In genomic region chr5:20196765-20197164, GRCm38 (mm10) we compare ENCODE assay signal across 11 mouse cellular contexts.
DNase-seq lines count a peak whose midpoint lies in the region; ATAC-seq and TF ChIP-seq lines count a peak whose summit lies in the region.
"Had no signal": no experiment of that assay in that cellular context is flagged by ENCODE, and none has a peak within 500 bp of the region (broad histone marks: within the 10 kb centered on the region; RNA-seq: fewer than 3 reads in every experiment).

No protein-coding gene starts in this region.

- H3K27ac ChIP-seq in left cerebral cortex, adult 2 months: 0 out of 2 replicates have a peak overlapping the region, but pooled peaks have one; percentile 11
- H3K27ac ChIP-seq in hindbrain, embryonic 15.5 days (replicated peaks): 0 out of 2 replicates have a peak overlapping the region, but pooled peaks have one; percentile 2
- H3K27ac ChIP-seq in neural tube, embryonic 13.5 days (replicated peaks): peak overlapping the region; percentile 78
- H3K27ac ChIP-seq: heart, embryonic 15.5 days; liver, embryonic 14.5 days had no signal

- no peaks in the 10 kb centered on the region for H3K9me3 ChIP-seq in hindbrain, embryonic 15.5 days
- no peaks in the 10 kb centered on the region for H3K9me3 ChIP-seq in neural tube, embryonic 13.5 days
- H3K9me3 ChIP-seq: heart, embryonic 15.5 days had no signal

- ATAC-seq in hindbrain, embryonic 15.5 days (ENCODE audit: low FRiP score, low read depth): peak; percentile 89
- ATAC-seq in neural tube, embryonic 13.5 days (ENCODE audit: low read depth): peak; percentile 96

- H3K4me3 ChIP-seq in left cerebral cortex, adult 2 months: no peak overlapping the region
- no peak overlapping the region for H3K4me3 ChIP-seq in hindbrain, embryonic 15.5 days
- no peak overlapping the region for H3K4me3 ChIP-seq in neural tube, embryonic 13.5 days
- H3K4me3 ChIP-seq: heart, embryonic 15.5 days had no signal

- peaks cover 10% of the 10 kb centered on the region; the same call in 1 of the 2 replicates for H3K4me1 ChIP-seq in hindbrain, embryonic 15.5 days (replicated peaks)
- H3K4me1 ChIP-seq in neural tube, embryonic 13.5 days (replicated peaks): peaks cover 24% of the 10 kb centered on the region
- H3K4me1 ChIP-seq: heart, embryonic 15.5 days had no signal

- no peak overlapping the region for H3K9ac ChIP-seq in hindbrain, embryonic 15.5 days
- H3K9ac ChIP-seq in neural tube, embryonic 13.5 days: no peak overlapping the region
- H3K9ac ChIP-seq: heart, embryonic 15.5 days; liver, embryonic 14.5 days had no signal

- intact Hi-C loops in left cerebral cortex, adult 2 months (cut with DNase I): no loop called here

- 0 out of 2 replicates have a peak overlapping the region, but pooled peaks have one; percentile 0 for H3K4me2 ChIP-seq in hindbrain, embryonic 15.5 days
- peak overlapping the region; percentile 17 for H3K4me2 ChIP-seq in neural tube, embryonic 13.5 days
- H3K4me2 ChIP-seq: heart, embryonic 15.5 days had no signal

- no peak for DNase-seq in left cerebral cortex, adult 2 months (ENCODE audit: extremely low spot score in 1 of 2, low spot score in 2 of 2)
- DNase-seq in left cerebral cortex, adult 11 months (ENCODE audit: low spot score): no peak
- peak; percentile 26 for DNase-seq in embryo, embryonic 11.5 days (ENCODE audit: low read depth, low spot score)
- no peak for DNase-seq in heart, adult 9 months (ENCODE audit: low spot score in 2 of 2)
- DNase-seq in ovary, postnatal 36 days (ENCODE audit: low spot score): no peak
- DNase-seq: adrenal gland, postnatal 25 days; kidney, adult 2 months had no signal

- TF ChIP-seq CTCF in left cerebral cortex, adult 2 months (IDR thresholded peaks at IDR 0.05): no peak

- H3K27me3 ChIP-seq in hindbrain, embryonic 15.5 days: no peaks in the 10 kb centered on the region
- H3K27me3 ChIP-seq in neural tube, embryonic 13.5 days: no peaks in the 10 kb centered on the region
- H3K27me3 ChIP-seq: heart, embryonic 15.5 days had no signal

- H3K36me3 ChIP-seq in hindbrain, embryonic 15.5 days: no peaks in the 10 kb centered on the region
- 0 out of 2 replicates have a peak, but pooled peaks cover 3% of the 10 kb centered on the region for H3K36me3 ChIP-seq in neural tube, embryonic 13.5 days
- H3K36me3 ChIP-seq: heart, embryonic 15.5 days had no signal

- 23% methylated on average over 5 of the region's 5 CpGs for WGBS in hindbrain, embryonic 15.5 days
- 9% methylated on average over 5 of the region's 5 CpGs for WGBS in neural tube, embryonic 13.5 days

Comparison
In these comparisons a context has a peak if more than half of its experiments do, and no peak if none do; other contexts are left out.
1. H3K27ac ChIP-seq: peak in every context shown above with its lines; median percentile 78 in neural tube, embryonic 13.5 days; 11 in left cerebral cortex, adult 2 months; 2 in hindbrain, embryonic 15.5 days.